Comparison of ENCODE assay signal across 8 mouse cellular contexts in the genomic region with DNA sequence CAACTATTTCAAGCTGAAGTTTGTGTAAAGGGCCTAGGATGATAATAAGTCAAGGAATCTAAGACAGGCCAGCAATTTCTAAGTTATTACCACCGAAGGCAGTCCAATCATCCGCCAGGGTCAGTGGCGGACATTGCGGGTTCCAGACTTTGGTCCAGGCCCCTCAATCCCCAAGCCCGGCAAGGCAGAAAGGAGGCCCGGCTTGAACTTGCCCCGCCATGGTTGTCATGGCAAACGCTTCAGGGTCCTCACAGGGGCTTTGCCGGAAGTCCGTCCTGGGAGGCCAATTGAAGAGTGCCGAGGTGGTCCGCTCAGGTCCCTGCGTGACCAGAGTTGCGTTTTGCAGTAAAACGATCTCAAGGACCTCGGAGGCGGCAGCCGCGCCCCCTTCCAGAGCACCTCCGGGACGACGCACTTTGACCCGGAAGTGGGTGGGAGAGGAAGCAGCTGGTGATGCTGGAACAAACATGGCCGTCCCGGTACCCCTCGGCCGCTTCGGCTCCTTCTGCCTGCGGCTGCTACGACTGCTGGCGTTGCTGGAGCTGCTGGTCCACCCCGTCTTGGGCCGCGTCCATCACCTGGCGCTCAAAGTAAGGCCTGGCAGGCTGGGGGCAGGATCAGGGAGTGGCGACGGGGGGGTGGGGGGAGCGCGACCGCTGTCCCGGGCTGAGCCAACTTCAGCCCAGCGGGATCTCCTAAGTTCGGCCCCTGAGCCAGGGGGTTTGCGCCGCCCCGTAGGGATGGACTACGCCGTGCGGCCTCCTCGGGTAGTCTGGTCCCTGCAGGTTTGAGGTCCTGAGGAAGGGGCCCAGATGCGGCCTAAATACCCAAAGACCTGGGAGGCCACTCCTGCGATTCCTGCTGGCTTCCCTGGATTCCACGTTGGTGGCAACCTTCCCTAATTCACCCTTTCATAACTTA. TPM values are rescaled to one million over a fixed set of nuclear protein-coding genes. Genes with fewer than 3 reads are reported as not detected.
DNase-seq lines count a peak whose midpoint lies in the region; ATAC-seq lines count a peak whose summit lies in the region.

A gene (plus strand): TSS at position 425 of the 921 bp plus-strand sequence.

- no peaks in the 10 kb centered on the region for H3K27me3 ChIP-seq in embryonic facial prominence, embryonic 14.5 days (replicated peaks; ENCODE audit: control insufficient read depth, insufficient read depth, low read length)

- under 1% methylated on average over 39 of the region's 53 CpGs for WGBS in embryonic facial prominence, embryonic 14.5 days

- H3K27ac ChIP-seq in embryonic facial prominence, embryonic 14.5 days (replicated peaks; ENCODE audit: low read depth, low read length), result peak within 1 kb of the TSS; percentile 71

- H3K4me2 ChIP-seq in embryonic facial prominence, embryonic 14.5 days (ENCODE audit: low read depth, low read length), result peak within 1 kb of the TSS; percentile 70

- H3K9ac ChIP-seq in embryonic facial prominence, embryonic 14.5 days (ENCODE audit: low read depth, low read length), result peak within 1 kb of the TSS; percentile 89

- peak; percentile 85 for DNase-seq in 416B (ENCODE audit: low read depth)
- DNase-seq in adrenal gland, postnatal 4 days (ENCODE audit: low spot score in 2 of 2), result peak; percentile 67 to 75
- peak; percentile 95 for DNase-seq in embryonic facial prominence, embryonic 14.5 days (ENCODE audit: low spot score)
- peak; percentile 85 for DNase-seq in heart, adult 8-10 months (ENCODE audit: low spot score)
- DNase-seq in kidney, adult 9 months, result peak; percentile 86
- DNase-seq in liver, result peak; percentile 80
- DNase-seq in spleen, postnatal 4 days (ENCODE audit: low spot score in 2 of 2), result peak; percentile 78 to 87

- H3K9me3 ChIP-seq in embryonic facial prominence, embryonic 14.5 days (ENCODE audit: control insufficient read depth, low read length), result no peaks in the 10 kb centered on the region

- H3K36me3 ChIP-seq in embryonic facial prominence, embryonic 14.5 days (ENCODE audit: control insufficient read depth, insufficient read depth, low read length), result peaks cover 29% of the 10 kb centered on the region

- H3K4me3 ChIP-seq in embryonic facial prominence, embryonic 14.5 days (ENCODE audit: low read depth, low read length), result peak within 1 kb of the TSS; percentile 98

- ATAC-seq in embryonic facial prominence, embryonic 14.5 days (ENCODE audit: low read depth), result peak; percentile 92
- peak; percentile 97 for ATAC-seq in monocyte, adult 5-6 weeks (replicated peaks; ENCODE audit: insufficient number of reproducible peaks, low FRiP score, low TSS enrichment, poor library complexity, severe bottlenecking)

- H3K4me1 ChIP-seq in embryonic facial prominence, embryonic 14.5 days (ENCODE audit: control insufficient read depth, insufficient read depth, low read length), result peaks cover 11% of the 10 kb centered on the region; the same call in 1 of the 2 replicates

RNA-seq across cellular contexts. Expression of the gene that starts here (rescaled TPM):
- 10 to 100 TPM; 62.8 to 68.3 TPM for total RNA-seq in adrenal gland, postnatal 4 days (2021)
- polyA plus RNA-seq in embryonic facial prominence, embryonic 14.5 days (2014; fragmentation: Nextera tagmentation; extraction: Ambion mirVana), result 27.4 and 28.6 TPM in 2 replicates
- total RNA-seq in heart, adult 8-10 months (2022), result 10 to 100 TPM; 27.1 to 34.5 (median 29.8) TPM
- 31.3 to 44.8 TPM (median 35.7 TPM) in 3 replicates for total RNA-seq in monocyte, adult 5-6 weeks (2017)

Comparison
In these comparisons a context has a peak if more than half of its experiments do, and no peak if none do; other contexts are left out.
1. Peak in every context shown above with its lines: DNase-seq, ATAC-seq, H3K4me3 ChIP-seq and H3K27ac ChIP-seq.